Mouse (Mus musculus): ENCODE measurements at regions not wholly inside any gene's neighbourhood (a gene's known extent, or its start where the extent isn't known, plus 50 kb on each side); places are given as distances from the start of the nearest gene placed in this dataset.

DNA sequence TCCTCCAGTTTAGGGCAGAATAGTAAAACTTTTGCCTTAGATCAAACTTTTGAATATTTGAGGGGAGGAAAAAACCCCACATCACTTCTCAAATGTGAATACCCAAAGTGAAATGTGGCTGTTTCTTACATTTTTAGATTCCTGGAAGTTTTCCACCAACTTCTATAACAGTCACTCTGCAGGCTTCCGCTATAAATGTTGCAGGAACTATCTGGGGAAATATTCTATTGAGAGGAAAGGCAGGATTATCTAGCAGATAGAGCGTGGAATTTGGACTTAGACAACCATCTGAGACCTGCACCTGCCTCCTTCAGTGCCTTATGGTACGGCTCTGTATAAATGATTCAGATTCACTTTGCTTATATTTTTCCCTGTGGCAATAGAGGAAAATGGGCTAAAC, 481.6 kb upstream of the Cdh6 start:
- no peak for TF ChIP-seq CTCF (IDR thresholded peaks at IDR 0.05; ENCODE audit: low read depth)

DNA sequence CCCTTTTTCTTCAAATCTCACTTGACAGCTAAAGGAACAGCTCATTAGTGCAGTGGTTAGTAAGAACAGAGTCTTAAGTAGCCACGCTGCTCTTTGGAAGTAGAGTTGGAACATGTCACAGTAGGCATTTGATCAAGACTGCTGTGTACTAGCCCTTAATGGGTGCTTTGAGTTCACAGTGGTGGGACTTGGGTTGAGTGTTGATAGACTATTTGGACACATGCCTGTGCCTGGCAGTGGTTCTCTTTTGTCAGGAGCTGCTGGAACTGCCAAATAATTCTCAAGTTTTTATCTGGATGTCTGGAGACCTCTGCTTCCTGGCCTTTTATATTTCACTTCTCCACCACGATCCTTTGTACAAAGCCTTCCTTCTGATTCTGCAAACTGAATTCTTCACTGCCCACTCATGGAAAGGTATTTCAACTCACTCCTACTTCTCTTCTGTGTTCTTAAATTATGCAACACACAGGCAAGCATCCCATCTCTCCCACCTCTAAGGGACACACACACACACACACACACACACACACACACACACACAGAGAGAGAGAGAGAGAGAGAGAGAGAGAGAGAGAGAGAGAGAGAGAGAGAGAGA, 462.0 kb upstream of the Cdh6 start:
- H3K4me2 ChIP-seq: no peak overlapping the region
- 54% methylated on average over 2 of the region's 2 CpGs for WGBS
- no peaks in the 10 kb centered on the region for H3K4me1 ChIP-seq (ENCODE audit: insufficient read depth)
- no peak overlapping the region for H3K9ac ChIP-seq
- no peak overlapping the region for H3K4me3 ChIP-seq (ENCODE audit: low read depth, low read length)
- no peaks in the 10 kb centered on the region for H3K9me3 ChIP-seq (ENCODE audit: low read depth, low read length)
- H3K27ac ChIP-seq (ENCODE audit: low read depth): no peak overlapping the region
- H3K36me3 ChIP-seq (ENCODE audit: insufficient read depth): no peaks in the 10 kb centered on the region
- DNase-seq (peak; percentile 1), ATAC-seq (ENCODE audit: insufficient read depth) (no peak)
- no peak for TF ChIP-seq CTCF (IDR thresholded peaks at IDR 0.05; ENCODE audit: low read depth)
- no peaks in the 10 kb centered on the region for H3K27me3 ChIP-seq (ENCODE audit: insufficient read depth, low read length)

More for the DNA sequence above, 481.6 kb upstream of the Cdh6 start:
- H3K9ac ChIP-seq: no peak overlapping the region
- no peak overlapping the region for H3K27ac ChIP-seq (ENCODE audit: low read depth)
- no peak overlapping the region for H3K4me3 ChIP-seq (ENCODE audit: low read depth, low read length)
- H3K9me3 ChIP-seq (ENCODE audit: low read depth, low read length): no peaks in the 10 kb centered on the region
- H3K36me3 ChIP-seq (ENCODE audit: insufficient read depth): no peaks in the 10 kb centered on the region
- ATAC-seq (ENCODE audit: insufficient read depth) (no peak), DNase-seq (no peak)
- H3K27me3 ChIP-seq (ENCODE audit: insufficient read depth, low read length): no peaks in the 10 kb centered on the region
- H3K4me1 ChIP-seq (ENCODE audit: insufficient read depth): no peaks in the 10 kb centered on the region
- 79% methylated on average over 3 of the region's 3 CpGs for WGBS
- no peak overlapping the region for H3K4me2 ChIP-seq

DNA sequence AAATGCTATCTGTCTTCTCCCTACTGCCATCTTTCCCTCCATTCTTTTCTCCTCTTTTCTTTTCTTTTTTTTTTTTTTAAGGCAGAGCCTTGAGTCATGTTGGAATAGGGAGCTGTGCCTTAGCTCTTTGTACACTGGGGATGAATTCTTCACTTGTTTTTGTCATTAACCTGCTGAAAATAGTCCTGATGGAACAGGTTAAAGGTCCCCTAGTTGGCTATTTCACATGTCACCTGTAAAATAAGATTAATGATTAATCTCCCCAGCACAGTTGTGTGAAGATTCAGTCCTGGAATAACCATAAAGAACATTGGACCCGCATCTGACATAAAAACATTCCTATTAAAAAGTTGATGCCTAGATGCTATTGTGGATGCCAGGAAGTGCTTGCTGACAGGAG, 428.7 kb upstream of the Cdh6 start:
- no peak for DNase-seq

DNA sequence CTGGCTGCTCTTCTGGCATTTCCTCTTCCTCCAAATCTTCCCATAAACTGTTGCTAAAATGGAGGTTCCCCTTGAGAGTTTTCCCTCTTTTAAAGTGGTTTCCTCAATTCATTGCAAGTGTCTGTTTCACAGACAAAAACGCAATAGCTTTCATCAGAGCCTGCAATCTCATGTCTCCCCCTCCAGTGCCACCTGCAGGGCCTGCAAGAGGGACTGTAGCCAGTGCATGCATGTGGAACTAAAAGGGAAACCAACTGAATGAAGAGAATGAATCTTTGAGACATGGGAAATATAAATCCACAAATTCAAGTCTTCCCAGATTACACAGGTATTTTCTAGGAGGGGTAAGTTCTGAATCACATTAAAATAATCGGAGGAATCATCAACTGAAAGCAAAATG, 424.4 kb upstream of the Cdh6 start:
- no peaks in the 10 kb centered on the region for H3K9me3 ChIP-seq (ENCODE audit: low read depth, low read length)
- no peaks in the 10 kb centered on the region for H3K4me1 ChIP-seq (ENCODE audit: insufficient read depth)
- no peak overlapping the region for H3K4me3 ChIP-seq (ENCODE audit: low read depth, low read length)
- H3K27ac ChIP-seq (ENCODE audit: low read depth): no peak overlapping the region
- no peaks in the 10 kb centered on the region for H3K27me3 ChIP-seq (ENCODE audit: insufficient read depth, low read length)
- no peaks in the 10 kb centered on the region for H3K36me3 ChIP-seq (ENCODE audit: insufficient read depth)
- no peak for DNase-seq
- no peak for ATAC-seq (ENCODE audit: insufficient read depth)
- H3K9ac ChIP-seq: no peak overlapping the region
- WGBS: 66% methylated on average over 2 of the region's 2 CpGs
- no peak overlapping the region for H3K4me2 ChIP-seq
- TF ChIP-seq CTCF (IDR thresholded peaks at IDR 0.05; ENCODE audit: low read depth): no peak

More for the DNA sequence above, 428.7 kb upstream of the Cdh6 start:
- Histone ChIP-seq H3K27ac (ENCODE audit: low read depth) (no peak overlapping the region), H3K4me2 (no peak overlapping the region), H3K4me1 (ENCODE audit: insufficient read depth) (no peaks in the 10 kb centered on the region), H3K27me3 (ENCODE audit: insufficient read depth, low read length) (no peaks in the 10 kb centered on the region), H3K9ac (no peak overlapping the region), H3K4me3 (ENCODE audit: low read depth, low read length) (no peak overlapping the region), H3K36me3 (ENCODE audit: insufficient read depth) (no peaks in the 10 kb centered on the region), H3K9me3 (ENCODE audit: low read depth, low read length) (no peaks in the 10 kb centered on the region)
- TF ChIP-seq CTCF (IDR thresholded peaks at IDR 0.05; ENCODE audit: low read depth): no peak
- WGBS: 84% methylated on average over 1 of the region's 1 CpGs
- no peak for ATAC-seq (ENCODE audit: insufficient read depth)

DNA sequence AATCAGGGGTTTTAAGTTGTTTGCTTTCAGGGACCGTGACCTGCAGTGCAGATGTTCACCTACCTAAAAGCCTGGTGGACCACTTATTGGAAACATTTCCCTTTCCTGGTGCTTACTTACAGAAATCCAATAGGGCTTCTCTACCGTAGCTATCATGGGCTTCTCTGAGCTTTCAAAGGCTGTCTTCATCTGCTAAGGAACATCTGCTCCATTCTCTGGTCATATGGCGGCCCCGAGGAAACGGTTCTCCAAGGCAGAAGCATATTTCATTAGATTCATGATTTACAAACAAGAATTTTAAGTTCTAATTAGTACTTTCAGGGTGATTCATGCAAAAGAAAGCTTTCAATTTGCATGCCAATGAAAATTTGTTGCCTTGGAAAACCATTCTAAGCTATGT, 420.3 kb upstream of the Cdh6 start:
- DNase-seq: no peak

DNA sequence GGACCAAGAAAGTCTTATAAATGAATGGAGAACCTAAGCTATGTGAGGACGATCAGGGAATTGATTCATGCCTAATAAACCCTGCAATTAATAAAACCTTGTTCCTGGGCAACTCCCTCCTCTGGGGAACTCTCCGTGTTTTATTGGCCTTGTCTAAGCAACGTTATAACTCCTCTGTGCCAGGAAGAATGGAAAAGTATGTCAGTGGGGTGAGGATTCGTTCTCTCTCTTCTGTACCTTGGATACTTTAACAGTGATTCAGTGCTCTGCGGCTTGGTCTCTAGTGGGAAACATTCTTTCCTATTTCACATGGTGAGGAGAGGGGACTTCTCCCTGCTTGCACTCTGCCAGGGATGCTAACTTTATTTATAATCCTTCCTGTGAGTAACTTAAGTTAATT, 417.4 kb upstream of the Cdh6 start:
- Histone ChIP-seq H3K27ac (ENCODE audit: low read depth) (no peak overlapping the region), H3K4me1 (ENCODE audit: insufficient read depth) (no peaks in the 10 kb centered on the region), H3K4me2 (no peak overlapping the region), H3K36me3 (ENCODE audit: insufficient read depth) (no peaks in the 10 kb centered on the region), H3K4me3 (ENCODE audit: low read depth, low read length) (no peak overlapping the region), H3K9me3 (ENCODE audit: low read depth, low read length) (no peaks in the 10 kb centered on the region), H3K27me3 (ENCODE audit: insufficient read depth, low read length) (no peaks in the 10 kb centered on the region), H3K9ac (no peak overlapping the region)
- no peak for DNase-seq
- WGBS: 74% methylated on average over 5 of the region's 5 CpGs
- ATAC-seq (ENCODE audit: insufficient read depth): no peak
- TF ChIP-seq CTCF (IDR thresholded peaks at IDR 0.05; ENCODE audit: low read depth): no peak

More for the DNA sequence above, 420.3 kb upstream of the Cdh6 start:
- H3K27ac ChIP-seq (ENCODE audit: low read depth): no peak overlapping the region
- no peaks in the 10 kb centered on the region for H3K4me1 ChIP-seq (ENCODE audit: insufficient read depth)
- H3K4me2 ChIP-seq: no peak overlapping the region
- H3K36me3 ChIP-seq (ENCODE audit: insufficient read depth): no peaks in the 10 kb centered on the region
- H3K4me3 ChIP-seq (ENCODE audit: low read depth, low read length): no peak overlapping the region
- ATAC-seq (ENCODE audit: insufficient read depth): no peak
- WGBS: 86% methylated on average over 5 of the region's 5 CpGs
- no peaks in the 10 kb centered on the region for H3K27me3 ChIP-seq (ENCODE audit: insufficient read depth, low read length)
- no peak overlapping the region for H3K9ac ChIP-seq
- no peak for TF ChIP-seq CTCF (IDR thresholded peaks at IDR 0.05; ENCODE audit: low read depth)
- no peaks in the 10 kb centered on the region for H3K9me3 ChIP-seq (ENCODE audit: low read depth, low read length)

DNA sequence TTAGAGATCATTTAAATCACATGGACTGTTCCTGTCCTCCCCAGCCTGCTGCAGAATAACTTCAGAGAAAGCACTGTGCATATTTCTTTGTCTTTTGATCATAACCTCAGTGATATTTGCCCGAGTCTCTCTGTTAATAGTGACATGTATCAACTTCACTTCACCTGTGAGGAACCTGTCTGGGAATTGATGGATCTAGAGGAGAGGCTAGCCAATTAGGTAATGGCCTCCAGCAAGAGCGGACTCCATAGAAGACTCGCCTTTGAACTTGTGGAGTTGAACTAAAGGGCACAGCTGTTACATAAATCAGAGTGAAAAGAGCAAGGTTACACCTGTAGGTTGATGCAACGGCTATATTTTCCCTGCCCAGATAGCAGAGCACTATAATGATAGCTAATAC, 409.8 kb upstream of the Cdh6 start:
- Histone ChIP-seq H3K4me3 (ENCODE audit: low read depth, low read length) (no peak overlapping the region), H3K4me1 (ENCODE audit: insufficient read depth) (no peaks in the 10 kb centered on the region), H3K4me2 (no peak overlapping the region), H3K27ac (ENCODE audit: low read depth) (no peak overlapping the region), H3K27me3 (ENCODE audit: insufficient read depth, low read length) (no peaks in the 10 kb centered on the region), H3K36me3 (ENCODE audit: insufficient read depth) (no peaks in the 10 kb centered on the region), H3K9ac (no peak overlapping the region), H3K9me3 (ENCODE audit: low read depth, low read length) (no peaks in the 10 kb centered on the region)
- DNase-seq (no peak), ATAC-seq (ENCODE audit: insufficient read depth) (no peak)
- 26% methylated on average over 4 of the region's 4 CpGs for WGBS
- TF ChIP-seq CTCF (IDR thresholded peaks at IDR 0.05; ENCODE audit: low read depth): no peak

DNA sequence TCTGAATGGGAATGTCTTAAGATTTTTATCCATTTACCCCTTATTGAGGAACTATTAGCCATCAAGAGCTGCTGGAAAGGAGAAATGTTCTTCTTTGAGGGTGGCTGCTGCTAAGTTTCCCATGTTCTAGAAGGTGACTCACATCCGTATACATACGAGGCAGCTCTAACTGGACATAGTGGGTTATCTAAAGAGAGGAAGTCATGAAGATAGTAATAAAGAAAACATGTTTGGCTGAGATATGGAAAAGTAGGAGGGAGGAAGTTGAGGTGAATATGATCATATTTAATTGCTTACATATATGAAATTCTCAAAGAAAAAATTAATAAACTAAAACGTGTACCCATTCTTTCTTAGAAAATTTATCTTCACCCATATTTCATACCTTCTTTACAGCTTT, 408.7 kb upstream of the Cdh6 start:
- Histone ChIP-seq H3K4me1 (ENCODE audit: insufficient read depth) (no peaks in the 10 kb centered on the region), H3K9me3 (ENCODE audit: low read depth, low read length) (no peaks in the 10 kb centered on the region), H3K9ac (no peak overlapping the region), H3K36me3 (ENCODE audit: insufficient read depth) (no peaks in the 10 kb centered on the region), H3K27me3 (ENCODE audit: insufficient read depth, low read length) (no peaks in the 10 kb centered on the region), H3K4me2 (no peak overlapping the region), H3K4me3 (ENCODE audit: low read depth, low read length) (no peak overlapping the region), H3K27ac (ENCODE audit: low read depth) (no peak overlapping the region)
- 63% methylated on average over 3 of the region's 3 CpGs for WGBS
- TF ChIP-seq CTCF (IDR thresholded peaks at IDR 0.05; ENCODE audit: low read depth): no peak
- no peak for DNase-seq
- no peak for ATAC-seq (ENCODE audit: insufficient read depth)
